Mouse (Mus musculus) mouse trophoblast stem cell (cell line): ENCODE results near the gene Nudt16.
"Not testable (repeated sequence)": the region's sequence is repeated elsewhere in the genome, so short reads cannot be mapped to it uniquely, and the experiment has no call there.

ENCODE experiments used
- in situ Hi-C, 2 experiments: fragments of 300-500 bp; cut with MseI, MboI; formaldehyde crosslinking; loops; 2 replicates in 1 of 2; 3 replicates in 1 of 2; pipeline ENCODE4 v1.15.1; 2025

The Nudt16 gene

DNA sequence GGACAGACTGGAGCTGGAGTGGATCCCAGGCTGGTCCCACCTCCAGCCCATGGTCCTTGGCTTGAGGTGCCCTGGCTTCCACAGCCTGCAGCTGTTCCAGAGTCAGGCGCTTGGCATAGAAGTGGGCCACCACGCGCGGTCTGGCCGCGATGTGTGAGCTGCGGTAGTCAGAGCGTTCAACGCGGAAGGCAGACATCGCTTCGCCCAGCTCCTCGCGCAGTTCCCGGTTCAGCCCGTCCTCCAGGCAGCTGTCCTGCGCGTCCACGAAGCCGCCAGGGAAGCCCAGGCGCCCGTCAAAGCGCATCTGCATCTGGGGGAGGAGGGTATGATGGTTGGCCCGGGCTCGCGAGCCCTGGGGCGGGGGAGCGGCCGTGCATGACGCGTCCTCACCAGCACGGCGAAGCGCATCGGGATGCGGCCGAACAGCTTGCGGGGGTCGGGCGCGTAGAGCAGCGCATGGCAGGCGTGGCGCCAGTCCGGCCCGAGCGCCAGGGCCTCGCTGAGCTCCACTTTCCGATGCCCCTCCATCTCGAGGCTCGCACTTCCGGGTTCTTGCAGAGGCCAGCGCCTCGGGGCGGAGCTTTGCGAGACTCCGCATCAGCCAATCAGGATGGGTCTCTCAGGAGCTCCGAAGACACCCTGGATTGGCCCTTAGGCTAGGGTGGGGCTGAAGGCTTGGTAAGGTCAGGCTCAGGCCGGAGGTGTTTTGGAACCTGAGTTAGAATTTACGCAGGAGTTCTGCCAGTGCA lies at the start of gene Nudt16:
Gene Nudt16 (minus strand): TSS at position 572 of the 749 bp plus-strand sequence.
- in situ Hi-C loops, result no loop called here

DNA sequence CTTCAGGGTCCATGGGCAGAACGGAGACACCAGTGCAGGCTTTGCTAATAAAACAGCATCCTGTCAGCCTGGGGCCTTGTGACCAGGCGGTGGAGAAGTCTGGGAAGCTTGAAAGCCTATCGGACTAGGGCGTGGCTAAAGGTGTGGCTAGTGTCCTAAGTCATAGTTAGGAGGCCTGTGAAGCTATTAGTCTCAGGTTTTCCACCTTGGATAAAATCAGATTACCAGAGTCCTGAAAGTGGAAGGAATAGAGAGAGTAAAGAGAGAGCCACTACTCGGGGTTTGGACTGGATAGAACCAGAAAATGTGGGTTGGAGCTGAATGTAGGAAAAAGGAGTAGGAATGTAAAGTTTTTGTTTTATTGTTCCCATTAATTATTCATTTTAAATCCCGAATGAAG lies 13.4 kb upstream of the Nudt16 start, which contains the start of gene 1700080E11Rik:
Gene 1700080E11Rik (minus strand): TSS at position 101 of the 400 bp plus-strand sequence.
- in situ Hi-C loops, result no loop called here

DNA sequence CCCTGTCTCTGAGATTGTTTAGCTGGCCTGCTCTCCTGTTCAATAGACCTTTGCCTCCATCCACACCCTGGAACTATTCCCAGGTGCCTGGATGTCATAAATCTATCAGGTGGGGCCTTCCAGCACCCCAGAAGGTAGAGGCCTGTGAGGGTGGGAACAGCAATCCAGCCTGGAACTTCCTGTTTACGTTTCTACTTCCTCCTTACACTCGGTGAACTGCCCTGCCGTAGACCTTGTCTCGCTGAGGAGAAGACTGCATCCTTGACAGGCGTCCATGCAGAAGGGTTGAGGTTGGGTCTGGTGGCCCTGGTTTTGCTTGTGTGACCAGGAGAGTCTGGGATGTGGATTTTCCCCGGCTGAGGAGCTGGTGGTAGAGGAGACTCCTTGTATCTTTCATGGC lies 7.6 kb upstream of the Nudt16 start:
- in situ Hi-C loops, result no loop called here

DNA sequence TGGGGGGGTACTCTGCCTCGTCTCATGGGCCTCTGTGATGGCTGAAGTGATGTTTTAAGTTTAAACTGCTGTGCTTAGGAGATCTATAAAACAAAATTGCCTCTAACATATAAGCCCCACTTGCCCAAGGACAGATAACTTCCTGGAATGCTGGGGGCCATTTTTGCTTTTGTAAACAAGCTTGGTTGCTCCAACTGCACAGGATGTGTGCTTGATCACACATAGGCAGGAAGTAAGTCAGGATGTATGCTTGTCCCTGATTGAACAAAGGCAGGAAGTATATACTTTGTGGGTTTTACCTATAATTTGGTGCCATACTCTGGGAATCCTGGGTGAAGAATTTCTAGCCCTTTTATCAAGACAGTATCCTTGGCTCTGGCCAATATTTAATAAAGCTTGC lies 4.8 kb upstream of the Nudt16 start:
- in situ Hi-C loops, result no loop called here

DNA sequence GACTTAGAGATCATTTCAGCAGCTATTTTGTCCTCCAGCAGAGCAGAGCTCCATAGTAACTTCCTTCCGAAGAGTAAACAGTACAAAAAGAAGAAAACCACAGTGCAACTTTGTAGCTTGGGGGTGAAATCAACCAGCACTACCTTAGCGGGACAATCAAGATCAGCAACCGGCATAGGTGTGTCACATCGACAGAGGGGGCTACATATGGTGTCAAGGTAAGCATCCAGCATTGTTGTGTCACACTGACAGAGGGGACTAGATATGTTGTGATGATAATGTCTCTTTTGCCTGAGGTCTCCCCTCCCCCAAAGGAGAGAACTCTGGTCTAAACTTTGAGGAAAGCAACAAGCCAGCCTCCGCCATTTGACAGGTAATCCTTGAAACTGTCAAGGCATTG lies 2.9 kb upstream of the Nudt16 start:
- in situ Hi-C loops, result no loop called here

DNA sequence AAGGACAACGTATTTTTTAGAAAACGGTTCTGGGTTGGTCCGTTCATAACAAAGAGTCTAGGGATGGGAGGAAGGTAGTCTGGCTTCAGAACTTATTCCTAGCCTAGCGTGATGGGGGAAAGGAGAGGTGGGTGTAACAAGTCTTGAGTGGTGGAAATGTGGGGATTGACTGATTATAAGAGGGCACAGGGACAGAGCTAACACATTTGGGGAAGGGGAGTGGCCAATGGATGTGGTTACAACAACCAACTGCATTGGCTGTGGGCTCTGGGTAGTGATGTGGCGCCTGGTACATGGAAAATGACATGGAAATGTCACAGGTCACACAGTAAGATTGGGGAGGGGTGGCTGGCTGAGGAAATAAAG lies 361 bp upstream of the Nudt16 start:
- in situ Hi-C loops, result no loop called here

DNA sequence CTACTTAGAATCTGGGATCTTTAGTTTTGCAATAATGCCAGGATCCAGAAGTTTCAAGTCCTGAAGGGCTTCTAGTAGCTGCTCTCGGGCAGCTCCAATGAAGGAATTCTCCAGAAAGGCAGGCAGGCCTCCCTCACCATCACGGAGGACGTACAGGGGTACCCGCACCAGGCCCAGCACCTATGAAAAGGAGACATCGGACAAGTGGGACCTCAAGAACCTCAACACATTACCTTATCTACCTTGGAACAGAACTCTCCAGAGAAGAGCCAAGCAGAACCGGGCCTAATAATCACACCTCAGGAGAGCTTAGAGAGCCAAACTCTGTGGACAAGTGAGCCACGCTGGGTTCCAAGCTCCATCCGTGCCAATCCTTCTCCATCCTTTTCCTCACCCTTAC lies 1.3 kb downstream of the Nudt16 start:
- in situ Hi-C loops, result no loop called here

DNA sequence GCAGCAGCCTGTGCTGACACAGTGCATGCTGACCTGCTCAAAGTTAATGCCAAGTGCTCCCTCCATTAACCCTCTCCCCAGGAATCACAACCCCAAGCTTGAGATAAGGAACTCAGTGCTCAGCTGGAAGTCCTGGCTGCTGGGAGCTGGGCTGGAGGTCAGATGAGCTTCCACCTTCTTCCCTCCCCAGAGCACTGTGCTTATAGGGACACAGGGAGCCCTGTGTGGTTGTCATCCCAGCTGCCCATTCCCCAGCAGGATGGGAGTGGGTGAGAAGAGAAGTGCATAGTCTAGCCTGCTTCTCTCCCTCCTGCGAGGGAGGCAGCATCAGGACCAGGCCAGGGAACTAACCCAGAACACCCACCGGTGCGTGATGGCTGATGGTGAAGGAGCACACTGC lies 6.4 kb downstream of the Nudt16 start:
- in situ Hi-C loops, result not testable (repeated sequence)

DNA sequence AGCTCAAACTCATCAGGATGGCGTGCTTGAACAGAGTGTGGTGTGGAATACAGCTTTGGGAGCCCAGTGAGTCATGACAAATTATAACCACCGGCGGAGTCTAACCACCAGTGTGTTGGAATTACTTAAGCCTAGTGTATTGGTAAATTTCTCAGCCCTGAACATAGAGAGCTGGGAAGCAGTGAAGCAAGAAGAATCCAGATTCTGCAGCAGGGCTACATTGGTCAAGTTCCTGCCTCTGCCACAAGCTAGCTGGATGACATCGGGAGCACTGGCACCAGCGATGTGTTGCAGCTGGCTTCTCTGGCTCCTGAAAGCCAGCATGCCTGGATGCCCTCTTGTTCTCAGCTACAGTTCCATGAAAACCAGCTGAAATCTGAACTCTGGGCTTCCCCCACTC lies 27.7 kb downstream of the Nudt16 start:
- in situ Hi-C loops, result no loop called here

DNA sequence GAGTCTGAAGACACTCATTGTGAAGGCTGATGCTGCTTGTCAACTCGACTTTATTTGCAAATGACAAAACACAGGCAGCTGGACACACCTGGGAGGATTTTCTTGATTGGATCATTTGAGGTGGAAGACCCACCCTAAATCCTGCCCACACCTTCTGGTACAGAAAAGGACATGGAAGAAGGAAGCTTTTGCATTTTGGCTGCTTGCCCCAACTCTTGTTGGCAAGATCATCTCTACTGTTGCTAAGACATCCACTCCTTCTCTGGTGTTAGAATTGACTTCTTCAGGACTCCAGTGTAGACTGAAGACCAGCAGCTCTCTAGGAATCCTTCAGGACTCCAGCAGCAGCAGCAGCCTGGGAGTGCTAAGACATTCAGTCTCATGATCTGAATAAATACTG lies 29.7 kb downstream of the Nudt16 start:
- in situ Hi-C loops, result no loop called here

DNA sequence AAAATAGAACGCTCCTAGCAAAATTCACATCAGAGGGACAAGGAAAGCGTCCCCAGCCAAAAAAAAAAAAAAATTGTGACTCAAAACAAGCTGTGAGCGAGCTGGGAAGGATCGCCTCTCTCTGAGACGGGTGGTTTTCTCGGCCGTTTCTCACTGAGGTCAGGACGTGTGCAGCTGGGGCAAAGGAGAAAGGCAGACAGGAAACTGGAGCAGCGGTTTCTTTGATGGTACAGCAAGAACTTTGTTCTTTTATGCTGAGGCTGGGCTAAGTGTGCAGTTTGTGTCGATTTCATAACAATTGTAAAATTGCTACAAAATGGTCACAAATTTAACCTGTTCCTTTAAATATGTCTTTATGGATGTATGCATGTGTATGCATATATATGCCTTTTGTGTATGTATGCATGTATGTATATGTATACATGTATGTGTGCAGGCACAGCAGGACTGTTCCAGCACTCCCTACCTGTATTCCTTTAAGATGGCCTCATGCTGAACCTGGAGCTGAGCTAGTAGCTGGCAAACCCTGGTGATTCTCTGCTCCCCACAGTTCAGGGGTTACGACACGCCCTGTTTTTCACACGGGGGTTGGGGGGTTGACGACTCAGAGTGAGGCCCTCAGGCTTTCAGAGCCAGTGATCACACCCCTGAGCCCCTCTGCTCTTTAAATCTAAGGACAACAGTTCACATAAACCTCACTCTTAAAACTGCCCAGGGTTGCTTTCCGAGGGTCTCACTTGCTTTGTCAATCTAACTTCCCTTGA lies 30.6 kb downstream of the Nudt16 start:
- in situ Hi-C loops, result no loop called here

DNA sequence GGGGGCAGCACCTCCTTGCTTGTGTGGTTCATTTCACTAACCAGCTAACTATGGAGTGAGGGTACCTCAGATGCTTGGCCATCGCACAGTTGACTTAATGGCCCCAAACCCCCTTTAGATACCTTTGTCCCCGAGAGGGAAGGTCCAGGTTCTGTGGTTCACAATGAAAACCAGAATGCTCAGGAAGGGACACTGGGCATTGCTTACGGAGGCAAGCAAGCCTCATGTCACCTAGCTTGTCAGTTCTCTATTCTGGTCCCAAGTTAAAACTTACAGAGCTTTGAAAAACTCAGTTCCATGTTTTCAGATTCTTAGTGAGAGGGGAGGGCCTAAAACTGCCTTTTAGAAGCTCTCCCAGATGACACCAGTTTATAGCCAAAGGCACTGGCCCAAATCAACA lies 51.4 kb downstream of the Nudt16 start:
- in situ Hi-C loops, result no loop called here
